Mouse (Mus musculus): Measurements from ENCODE around the gene Top3b.
A peak's percentile ranks its signal among the peaks of the same experiment; 100 is the strongest.
"Not testable (repeated sequence)": the region's sequence is repeated elsewhere in the genome, so short reads cannot be mapped to it uniquely, and the experiment has no call there.

Top3b gene

GRCm38 (mm10) chr16:16870617-16871331 is at the start of gene Top3b, which contains the start of gene Vpreb1:
TSS of gene Top3b (plus strand) at chr16:16870736.
TSS of gene Vpreb1 (minus strand) at chr16:16870843.
- DNase-seq (ENCODE audit: low read depth, low spot score), result peak; percentile 71

- no peak for DNase-seq (ENCODE audit: low read depth, low spot score)
These were observed 45.1 kb upstream of the Top3b start for GRCm38 (mm10) chr16:16825476-16825875.

GRCm38 (mm10) chr16:16826223-16826622 is 44.3 kb upstream of the Top3b start:
- no peak for DNase-seq (ENCODE audit: low read depth, low spot score)

GRCm38 (mm10) chr16:16828757-16829615 is 41.5 kb upstream of the Top3b start, which contains the start of gene Spag6l:
TSS of gene Spag6l (minus strand) at chr16:16829456.
- DNase-seq (ENCODE audit: low read depth, low spot score), result peak; percentile 12

GRCm38 (mm10) chr16:16829671-16830070 is 40.9 kb upstream of the Top3b start:
- no peak for DNase-seq (ENCODE audit: low read depth, low spot score)

- no peak for DNase-seq (ENCODE audit: low read depth, low spot score)
These were observed 21.3 kb upstream of the Top3b start for GRCm38 (mm10) chr16:16849196-16849595.

- DNase-seq (ENCODE audit: low read depth, low spot score), result no peak
These were observed 18.1 kb upstream of the Top3b start for GRCm38 (mm10) chr16:16852411-16852810.

- DNase-seq (ENCODE audit: low read depth, low spot score), result no peak
These were observed 15.7 kb upstream of the Top3b start for GRCm38 (mm10) chr16:16854836-16855235.

GRCm38 (mm10) chr16:16855541-16855940 is 15.0 kb upstream of the Top3b start:
- no peak for DNase-seq (ENCODE audit: low read depth, low spot score)

- not testable (repeated sequence) for DNase-seq (ENCODE audit: low read depth, low spot score)
These were observed 14.5 kb upstream of the Top3b start for GRCm38 (mm10) chr16:16856054-16856453.

- no peak for DNase-seq (ENCODE audit: low read depth, low spot score)
These were observed 13.6 kb upstream of the Top3b start for GRCm38 (mm10) chr16:16856731-16857476.

GRCm38 (mm10) chr16:16862288-16862687 is 8.2 kb upstream of the Top3b start:
- no peak for DNase-seq (ENCODE audit: low read depth, low spot score)

- DNase-seq (ENCODE audit: low read depth, low spot score), result no peak
These were observed 6.6 kb upstream of the Top3b start, which contains the start of gene Igll1 for GRCm38 (mm10) chr16:16863978-16864377. TSS of gene Igll1 (minus strand) at chr16:16863985.

- no peak for DNase-seq (ENCODE audit: low read depth, low spot score)
These were observed 5.3 kb upstream of the Top3b start for GRCm38 (mm10) chr16:16865217-16865616.

GRCm38 (mm10) chr16:16865696-16866561 is 4.6 kb upstream of the Top3b start:
- DNase-seq (ENCODE audit: low read depth, low spot score), result no peak

GRCm38 (mm10) chr16:16870241-16870616 is 307 bp upstream of the Top3b start:
- no peak for DNase-seq (ENCODE audit: low read depth, low spot score)

GRCm38 (mm10) chr16:16879025-16879424 is 8.5 kb downstream of the Top3b start:
- no peak for DNase-seq (ENCODE audit: low read depth, low spot score)

- DNase-seq (ENCODE audit: low read depth, low spot score), result no peak
These were observed 17.8 kb downstream of the Top3b start for GRCm38 (mm10) chr16:16888341-16888740.

- no peak for DNase-seq (ENCODE audit: low read depth, low spot score)
These were observed 21.8 kb downstream of the Top3b start for GRCm38 (mm10) chr16:16892366-16892765.

GRCm38 (mm10) chr16:16896015-16896381 is 25.5 kb downstream of the Top3b start:
- no peak for DNase-seq (ENCODE audit: low read depth, low spot score)
